Mouse (Mus musculus): ENCODE data around the gene Mdfic. TPM values are rescaled to one million over a fixed set of nuclear protein-coding genes. Genes with fewer than 3 reads are reported as not detected.
"Not testable (repeated sequence)": the region's sequence is repeated elsewhere in the genome, so short reads cannot be mapped to it uniquely, and the experiment has no call there.

Mdfic gene
- not detected in 2 replicates for total RNA-seq (2014; fragmentation: Nextera tagmentation)
- 0.05 TPM in 1 of 2 replicates, not detected in the other for total RNA-seq (2017)
- polyA plus RNA-seq (2012), result not detected in 2 replicates

GRCm38 (mm10) chr6:15720461-15720817, at the start of gene Mdfic:
Gene Mdfic, plus strand, starts transcription at chr6:15720661.
- DNase-seq (ENCODE audit: low spot score) (no peak), ATAC-seq (ENCODE audit: extremely low read depth, insufficient number of reproducible peaks, low FRiP score, poor library complexity, severe bottlenecking) (no peak)
- Histone ChIP-seq H3K4me3 (ENCODE audit: low read depth, low read length) (0 out of 2 replicates have a peak within 1 kb of the TSS, but pooled peaks have one; percentile 4), H3K36me3 (replicated peaks) (no peaks in the 10 kb centered on the region), H3K27me3 (ENCODE audit: insufficient read depth, low read length) (no peaks in the 10 kb centered on the region), H3K9me3 (replicated peaks) (peaks cover 11% of the 10 kb centered on the region), H3K4me1 (ENCODE audit: insufficient read depth, low read depth, low read length) (no peaks in the 10 kb centered on the region)
- TF ChIP-seq GATA1 (IDR thresholded peaks at IDR 0.05; ENCODE audit: borderline replicate concordance, low read length) (no peak), CTCF (IDR thresholded peaks at IDR 0.05; ENCODE audit: low read depth, low read length) (no peak), POLR2AphosphoS5 (IDR thresholded peaks at IDR 0.05; ENCODE audit: insufficient replicate concordance, low read depth, low read length) (no peak), TAL1 (conservative IDR thresholded peaks at IDR 0.05; ENCODE audit: low read depth, low read length) (no peak), GATA2 (IDR thresholded peaks at IDR 0.05; ENCODE audit: borderline replicate concordance, low read depth, low read length) (no peak)

GRCm38 (mm10) chr6:15671364-15671763, 49.1 kb upstream of the Mdfic start:
- no peak for DNase-seq (ENCODE audit: low spot score)
- H3K27me3 ChIP-seq (ENCODE audit: insufficient read depth, low read length), result no peaks in the 10 kb centered on the region
- TF ChIP-seq GATA1 (IDR thresholded peaks at IDR 0.05; ENCODE audit: borderline replicate concordance, low read length) (no peak), CTCF (IDR thresholded peaks at IDR 0.05; ENCODE audit: low read depth, low read length) (no peak), GATA2 (IDR thresholded peaks at IDR 0.05; ENCODE audit: borderline replicate concordance, low read depth, low read length) (no peak), POLR2AphosphoS5 (IDR thresholded peaks at IDR 0.05; ENCODE audit: insufficient replicate concordance, low read depth, low read length) (no peak), TAL1 (conservative IDR thresholded peaks at IDR 0.05; ENCODE audit: low read depth, low read length) (no peak)
- no peak for ATAC-seq (ENCODE audit: extremely low read depth, insufficient number of reproducible peaks, low FRiP score, poor library complexity, severe bottlenecking)
- H3K4me3 ChIP-seq (ENCODE audit: low read depth, low read length), result no peak overlapping the region
- no peaks in the 10 kb centered on the region for H3K9me3 ChIP-seq (replicated peaks)
- H3K36me3 ChIP-seq (replicated peaks), result no peaks in the 10 kb centered on the region
- H3K4me1 ChIP-seq (ENCODE audit: insufficient read depth, low read depth, low read length), result no peaks in the 10 kb centered on the region

- ATAC-seq (ENCODE audit: extremely low read depth, insufficient number of reproducible peaks, low FRiP score, poor library complexity, severe bottlenecking) (no peak), DNase-seq (ENCODE audit: low spot score) (no peak)
- Histone ChIP-seq H3K4me3 (ENCODE audit: low read depth, low read length) (no peak overlapping the region), H3K9me3 (replicated peaks) (no peaks in the 10 kb centered on the region), H3K4me1 (ENCODE audit: insufficient read depth, low read depth, low read length) (no peaks in the 10 kb centered on the region), H3K27me3 (ENCODE audit: insufficient read depth, low read length) (no peaks in the 10 kb centered on the region), H3K36me3 (replicated peaks) (no peaks in the 10 kb centered on the region)
- no peak for TF ChIP-seq GATA2 (IDR thresholded peaks at IDR 0.05; ENCODE audit: borderline replicate concordance, low read depth, low read length)
- TF ChIP-seq GATA1 (IDR thresholded peaks at IDR 0.05; ENCODE audit: borderline replicate concordance, low read length), result no peak
- TF ChIP-seq POLR2AphosphoS5 (IDR thresholded peaks at IDR 0.05; ENCODE audit: insufficient replicate concordance, low read depth, low read length), result no peak
- TF ChIP-seq CTCF (IDR thresholded peaks at IDR 0.05; ENCODE audit: low read depth, low read length), result no peak
- no peak for TF ChIP-seq TAL1 (conservative IDR thresholded peaks at IDR 0.05; ENCODE audit: low read depth, low read length)
Observed at GRCm38 (mm10) chr6:15710080-15710479, 10.4 kb upstream of the Mdfic start.

- Histone ChIP-seq H3K4me3 (ENCODE audit: low read depth, low read length) (no peak overlapping the region), H3K4me1 (ENCODE audit: insufficient read depth, low read depth, low read length) (no peaks in the 10 kb centered on the region), H3K9me3 (replicated peaks) (no peaks in the 10 kb centered on the region), H3K27me3 (ENCODE audit: insufficient read depth, low read length) (no peaks in the 10 kb centered on the region), H3K36me3 (replicated peaks) (no peaks in the 10 kb centered on the region)
- TF ChIP-seq POLR2AphosphoS5 (IDR thresholded peaks at IDR 0.05; ENCODE audit: insufficient replicate concordance, low read depth, low read length), result no peak
- TF ChIP-seq GATA1 (IDR thresholded peaks at IDR 0.05; ENCODE audit: borderline replicate concordance, low read length), result no peak
- no peak for TF ChIP-seq TAL1 (conservative IDR thresholded peaks at IDR 0.05; ENCODE audit: low read depth, low read length)
- no peak for TF ChIP-seq GATA2 (IDR thresholded peaks at IDR 0.05; ENCODE audit: borderline replicate concordance, low read depth, low read length)
- no peak for TF ChIP-seq CTCF (IDR thresholded peaks at IDR 0.05; ENCODE audit: low read depth, low read length)
- DNase-seq (ENCODE audit: low spot score) (no peak), ATAC-seq (ENCODE audit: extremely low read depth, insufficient number of reproducible peaks, low FRiP score, poor library complexity, severe bottlenecking) (no peak)
Observed at GRCm38 (mm10) chr6:15710706-15711105, 9.8 kb upstream of the Mdfic start.

- no peak for TF ChIP-seq POLR2AphosphoS5 (IDR thresholded peaks at IDR 0.05; ENCODE audit: insufficient replicate concordance, low read depth, low read length)
- no peak for DNase-seq (ENCODE audit: low spot score)
Observed at GRCm38 (mm10) chr6:15712860-15713385, 7.5 kb upstream of the Mdfic start.

GRCm38 (mm10) chr6:15714036-15714435, 6.4 kb upstream of the Mdfic start:
- H3K36me3 ChIP-seq (replicated peaks); H3K27me3 ChIP-seq (ENCODE audit: insufficient read depth, low read length); H3K9me3 ChIP-seq (replicated peaks); H3K4me1 ChIP-seq (ENCODE audit: insufficient read depth, low read depth, low read length); ATAC-seq (ENCODE audit: extremely low read depth, insufficient number of reproducible peaks, low FRiP score, poor library complexity, severe bottlenecking); DNase-seq (ENCODE audit: low spot score); H3K4me3 ChIP-seq (ENCODE audit: low read depth, low read length): not testable (repeated sequence)

More at GRCm38 (mm10) chr6:15712860-15713385, 7.5 kb upstream of the Mdfic start:
- Histone ChIP-seq H3K4me1 (ENCODE audit: insufficient read depth, low read depth, low read length) (no peaks in the 10 kb centered on the region), H3K9me3 (replicated peaks) (no peaks in the 10 kb centered on the region), H3K4me3 (ENCODE audit: low read depth, low read length) (no peak overlapping the region), H3K27me3 (ENCODE audit: insufficient read depth, low read length) (no peaks in the 10 kb centered on the region), H3K36me3 (replicated peaks) (no peaks in the 10 kb centered on the region)
- no peak for ATAC-seq (ENCODE audit: extremely low read depth, insufficient number of reproducible peaks, low FRiP score, poor library complexity, severe bottlenecking)

Data from G1E (cell line).